Mouse (Mus musculus): ENCODE results near the gene Stim2. TPM values are rescaled to one million over a fixed set of nuclear protein-coding genes. Genes with fewer than 3 reads are reported as not detected.

Gene Stim2
- polyA plus RNA-seq, 1 experiment: 15.3 TPM

DNA sequence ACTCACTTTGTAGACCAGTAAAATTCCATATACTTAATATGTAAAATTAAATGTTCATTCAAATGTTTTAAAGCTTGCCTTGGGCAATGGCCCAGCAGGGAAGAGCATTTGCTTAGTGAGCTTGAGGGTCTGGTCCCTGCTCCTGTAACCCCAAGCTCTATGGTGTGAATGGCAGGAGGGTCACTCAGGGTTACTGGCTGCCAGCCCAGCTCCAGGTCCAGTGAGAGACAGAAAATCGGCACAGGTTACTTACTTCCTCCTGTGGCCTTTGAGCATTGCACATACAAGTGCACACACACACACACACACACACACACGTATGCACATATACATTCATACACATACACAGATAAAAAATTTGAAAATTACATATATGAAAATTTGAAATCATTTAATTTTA, 42.3 kb upstream of the Stim2 start:
- Histone ChIP-seq H3K27me3 (ENCODE audit: control insufficient read depth, insufficient read depth, insufficient read length) (no peaks in the 10 kb centered on the region), H3K36me3 (ENCODE audit: control insufficient read depth, insufficient read depth) (no peaks in the 10 kb centered on the region), H3K4me3 (ENCODE audit: insufficient read depth, poor library complexity, severe bottlenecking) (no peak overlapping the region), H3ac (ENCODE audit: control insufficient read depth, insufficient read length, low read depth) (no peak overlapping the region), H3K79me3 (ENCODE audit: low read depth) (no peaks in the 10 kb centered on the region), H3K79me2 (ENCODE audit: control insufficient read depth, insufficient read depth) (no peaks in the 10 kb centered on the region)
- no peak for TF ChIP-seq FOSL1 (IDR thresholded peaks at IDR 0.05; ENCODE audit: insufficient read depth, low read length, poor library complexity, severe bottlenecking)
- TF ChIP-seq MYOG (IDR thresholded peaks at IDR 0.05; ENCODE audit: control insufficient read depth, extremely low read depth, insufficient read length): no peak
- no peak for TF ChIP-seq MYOD1 (IDR thresholded peaks at IDR 0.05; ENCODE audit: control insufficient read depth, insufficient read length, low read depth)
- TF ChIP-seq CTCF (IDR thresholded peaks at IDR 0.05; ENCODE audit: control insufficient read depth, insufficient read depth, insufficient read length): no peak
- no peak for TF ChIP-seq USF1 (IDR thresholded peaks at IDR 0.05; ENCODE audit: low read depth)
- TF ChIP-seq MAX (IDR thresholded peaks at IDR 0.05): no peak
- no peak for TF ChIP-seq CEBPB (IDR thresholded peaks at IDR 0.05; ENCODE audit: low read depth)

DNA sequence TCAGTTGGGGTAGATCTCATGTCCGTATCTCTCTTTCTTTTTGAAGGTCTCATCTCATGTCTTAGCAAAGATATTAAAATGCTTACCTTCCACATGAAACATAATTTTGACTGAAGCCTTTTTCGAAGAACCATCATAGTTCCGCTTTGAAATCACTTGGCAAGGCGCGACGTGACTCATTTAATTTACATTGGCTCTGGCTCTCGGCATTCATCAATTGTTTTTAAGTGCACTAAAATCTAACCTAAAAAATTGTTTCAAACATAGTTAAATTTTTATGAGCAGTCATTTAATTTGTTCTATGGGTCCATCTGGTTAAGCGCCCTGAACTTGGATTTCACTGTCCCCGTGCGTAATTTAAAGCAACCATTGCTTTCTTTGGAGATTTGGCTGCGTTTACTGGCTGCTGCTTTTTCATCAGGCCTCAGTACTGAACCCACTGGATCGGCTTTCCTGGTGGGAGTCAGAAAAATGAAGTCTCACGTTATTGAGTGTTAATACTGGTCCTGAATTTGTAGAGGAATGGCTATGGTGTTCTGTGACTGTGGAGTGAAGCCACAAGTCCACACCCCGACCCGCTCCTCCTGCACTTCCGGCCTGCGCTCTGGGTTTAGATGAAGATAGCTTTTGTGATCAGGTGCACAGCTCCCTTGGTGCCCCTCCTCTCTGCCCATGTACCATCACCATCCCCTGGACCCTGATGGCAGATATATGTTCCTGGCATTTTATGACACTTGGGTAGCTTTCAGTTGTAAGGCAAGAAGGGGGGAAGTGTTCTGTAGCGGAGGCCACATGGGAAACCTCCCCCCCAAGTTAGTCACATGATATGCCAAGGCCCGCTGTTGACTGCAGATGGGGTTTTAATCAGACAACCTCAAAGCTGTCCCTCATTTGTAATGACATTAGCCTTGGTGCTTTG, 41.6 kb upstream of the Stim2 start:
- H3K27me3 ChIP-seq (ENCODE audit: control insufficient read depth, insufficient read depth, insufficient read length): no peaks in the 10 kb centered on the region
- H3K4me3 ChIP-seq (ENCODE audit: insufficient read depth, poor library complexity, severe bottlenecking): no peak overlapping the region
- no peaks in the 10 kb centered on the region for H3K79me2 ChIP-seq (ENCODE audit: control insufficient read depth, insufficient read depth)
- H3K36me3 ChIP-seq (ENCODE audit: control insufficient read depth, insufficient read depth): no peaks in the 10 kb centered on the region
- H3ac ChIP-seq (ENCODE audit: control insufficient read depth, insufficient read length, low read depth): no peak overlapping the region
- H3K79me3 ChIP-seq (ENCODE audit: low read depth): no peaks in the 10 kb centered on the region
- TF ChIP-seq MYOD1 (IDR thresholded peaks at IDR 0.05; ENCODE audit: control insufficient read depth, insufficient read length, low read depth) (no peak), MAX (IDR thresholded peaks at IDR 0.05) (no peak), CTCF (IDR thresholded peaks at IDR 0.05; ENCODE audit: control insufficient read depth, insufficient read depth, insufficient read length) (no peak), USF1 (IDR thresholded peaks at IDR 0.05; ENCODE audit: low read depth) (no peak), MYOG (IDR thresholded peaks at IDR 0.05; ENCODE audit: control insufficient read depth, extremely low read depth, insufficient read length) (no peak), FOSL1 (IDR thresholded peaks at IDR 0.05; ENCODE audit: insufficient read depth, low read length, poor library complexity, severe bottlenecking) (no peak), CEBPB (IDR thresholded peaks at IDR 0.05; ENCODE audit: low read depth) (no peak)

DNA sequence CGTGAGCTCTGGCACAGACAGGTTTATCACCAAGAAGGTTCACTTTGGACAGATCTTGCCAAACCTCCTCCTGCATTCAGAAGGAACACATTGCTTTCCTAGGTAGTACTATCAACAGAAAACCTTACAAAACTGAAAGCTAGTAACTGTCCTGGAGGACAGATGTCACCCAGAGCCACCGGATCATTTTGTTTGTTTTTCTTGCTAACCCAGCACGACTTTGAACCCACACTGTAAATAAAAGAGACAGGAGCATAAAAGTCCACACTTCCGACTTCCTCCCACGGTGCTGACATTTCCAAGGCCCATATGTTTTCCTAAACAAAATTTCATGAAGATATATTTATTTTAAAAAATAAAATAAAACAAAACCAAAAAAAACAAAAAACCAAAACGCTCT, 41.0 kb upstream of the Stim2 start:
- no peaks in the 10 kb centered on the region for H3K79me2 ChIP-seq (ENCODE audit: control insufficient read depth, insufficient read depth)
- TF ChIP-seq MYOD1 (IDR thresholded peaks at IDR 0.05; ENCODE audit: control insufficient read depth, insufficient read length, low read depth): no peak
- TF ChIP-seq CTCF (IDR thresholded peaks at IDR 0.05; ENCODE audit: control insufficient read depth, insufficient read depth, insufficient read length): no peak
- no peak for TF ChIP-seq CEBPB (IDR thresholded peaks at IDR 0.05; ENCODE audit: low read depth)
- no peak for TF ChIP-seq FOSL1 (IDR thresholded peaks at IDR 0.05; ENCODE audit: insufficient read depth, low read length, poor library complexity, severe bottlenecking)
- no peak for TF ChIP-seq MAX (IDR thresholded peaks at IDR 0.05)
- TF ChIP-seq MYOG (IDR thresholded peaks at IDR 0.05; ENCODE audit: control insufficient read depth, extremely low read depth, insufficient read length): no peak
- TF ChIP-seq USF1 (IDR thresholded peaks at IDR 0.05; ENCODE audit: low read depth): no peak
- H3K36me3 ChIP-seq (ENCODE audit: control insufficient read depth, insufficient read depth): no peaks in the 10 kb centered on the region
- no peak overlapping the region for H3K4me3 ChIP-seq (ENCODE audit: insufficient read depth, poor library complexity, severe bottlenecking)
- H3K27me3 ChIP-seq (ENCODE audit: control insufficient read depth, insufficient read depth, insufficient read length): no peaks in the 10 kb centered on the region
- no peaks in the 10 kb centered on the region for H3K79me3 ChIP-seq (ENCODE audit: low read depth)
- no peak overlapping the region for H3ac ChIP-seq (ENCODE audit: control insufficient read depth, insufficient read length, low read depth)

DNA sequence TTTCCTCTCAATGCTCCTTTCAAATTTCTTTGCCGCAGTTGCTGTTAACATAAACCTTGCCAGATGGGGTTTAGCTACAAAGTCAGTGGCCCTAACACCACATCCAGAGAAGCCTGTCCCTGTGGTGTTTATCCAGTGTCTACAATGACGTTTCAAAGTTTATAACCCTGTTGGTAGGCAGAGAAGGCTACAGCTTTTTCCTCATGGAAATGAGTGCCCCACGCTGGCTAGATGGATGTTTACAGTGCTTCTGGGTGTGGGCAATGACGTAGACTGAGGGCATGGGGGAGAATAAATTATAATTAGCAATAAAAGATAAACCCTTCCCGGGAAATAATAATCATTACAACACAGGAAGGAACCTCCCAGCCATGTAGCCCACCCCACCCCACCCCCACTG, 37.1 kb upstream of the Stim2 start:
- Histone ChIP-seq H3K79me3 (ENCODE audit: low read depth) (no peaks in the 10 kb centered on the region), H3ac (ENCODE audit: control insufficient read depth, insufficient read length, low read depth) (no peak overlapping the region), H3K79me2 (ENCODE audit: control insufficient read depth, insufficient read depth) (no peaks in the 10 kb centered on the region), H3K27me3 (ENCODE audit: control insufficient read depth, insufficient read depth, insufficient read length) (no peaks in the 10 kb centered on the region), H3K36me3 (ENCODE audit: control insufficient read depth, insufficient read depth) (no peaks in the 10 kb centered on the region), H3K4me3 (ENCODE audit: insufficient read depth, poor library complexity, severe bottlenecking) (no peak overlapping the region)
- TF ChIP-seq CTCF (IDR thresholded peaks at IDR 0.05; ENCODE audit: control insufficient read depth, insufficient read depth, insufficient read length) (no peak), MYOG (IDR thresholded peaks at IDR 0.05; ENCODE audit: control insufficient read depth, extremely low read depth, insufficient read length) (no peak), MYOD1 (IDR thresholded peaks at IDR 0.05; ENCODE audit: control insufficient read depth, insufficient read length, low read depth) (no peak), USF1 (IDR thresholded peaks at IDR 0.05; ENCODE audit: low read depth) (no peak), MAX (IDR thresholded peaks at IDR 0.05) (no peak), CEBPB (IDR thresholded peaks at IDR 0.05; ENCODE audit: low read depth) (no peak), FOSL1 (IDR thresholded peaks at IDR 0.05; ENCODE audit: insufficient read depth, low read length, poor library complexity, severe bottlenecking) (no peak)

DNA sequence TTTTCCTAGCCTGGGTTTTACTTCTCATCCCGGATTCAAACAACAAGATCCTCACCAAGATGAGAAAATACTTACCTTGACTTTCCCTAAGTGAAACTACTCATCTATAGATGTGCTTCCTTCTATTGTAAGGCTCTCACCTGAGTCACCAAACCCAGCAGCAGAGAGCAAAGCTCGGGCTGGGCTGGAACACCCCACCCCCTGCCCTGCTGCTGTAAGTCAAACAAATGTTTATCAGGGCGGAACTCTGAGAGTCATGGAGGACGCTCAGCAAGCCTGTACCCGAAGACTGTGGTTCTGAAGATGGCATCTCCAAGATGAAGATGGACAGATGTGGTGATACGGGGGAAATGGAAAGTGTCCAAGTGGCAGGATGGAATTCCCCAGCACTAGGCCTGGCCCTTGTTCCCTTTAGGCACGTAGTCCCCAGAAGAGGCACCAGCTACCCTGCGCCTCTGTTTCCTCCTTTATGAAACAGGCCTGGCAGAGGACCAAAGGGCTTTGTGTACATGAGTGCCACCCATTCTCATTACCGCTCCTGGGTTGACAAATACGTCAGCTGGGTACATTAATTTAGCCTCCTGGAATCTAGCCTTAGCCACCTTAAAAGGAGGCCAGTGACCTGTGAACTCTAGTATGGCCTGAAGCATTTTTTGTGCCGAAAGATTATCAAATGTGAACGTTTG, 36.3 kb upstream of the Stim2 start:
- H3K36me3 ChIP-seq (ENCODE audit: control insufficient read depth, insufficient read depth): no peaks in the 10 kb centered on the region
- TF ChIP-seq MYOG (IDR thresholded peaks at IDR 0.05; ENCODE audit: control insufficient read depth, extremely low read depth, insufficient read length) (no peak), FOSL1 (IDR thresholded peaks at IDR 0.05; ENCODE audit: insufficient read depth, low read length, poor library complexity, severe bottlenecking) (no peak), USF1 (IDR thresholded peaks at IDR 0.05; ENCODE audit: low read depth) (no peak), MYOD1 (IDR thresholded peaks at IDR 0.05; ENCODE audit: control insufficient read depth, insufficient read length, low read depth) (no peak), MAX (IDR thresholded peaks at IDR 0.05) (no peak), CTCF (IDR thresholded peaks at IDR 0.05; ENCODE audit: control insufficient read depth, insufficient read depth, insufficient read length) (no peak), CEBPB (IDR thresholded peaks at IDR 0.05; ENCODE audit: low read depth) (no peak)
- H3K27me3 ChIP-seq (ENCODE audit: control insufficient read depth, insufficient read depth, insufficient read length): no peaks in the 10 kb centered on the region
- H3ac ChIP-seq (ENCODE audit: control insufficient read depth, insufficient read length, low read depth): no peak overlapping the region
- H3K79me2 ChIP-seq (ENCODE audit: control insufficient read depth, insufficient read depth): no peaks in the 10 kb centered on the region
- H3K79me3 ChIP-seq (ENCODE audit: low read depth): no peaks in the 10 kb centered on the region
- no peak overlapping the region for H3K4me3 ChIP-seq (ENCODE audit: insufficient read depth, poor library complexity, severe bottlenecking)

Measured in C2C12 (cell line).